Mouse (Mus musculus): ENCODE measurements around the gene Kcnq5. TPM values are rescaled to one million over a fixed set of nuclear protein-coding genes. Genes with fewer than 3 reads are reported as not detected.
A peak's percentile ranks its signal among the peaks of the same experiment; 100 is the strongest.

The Kcnq5 gene
- total and polyA plus RNA-seq, 3 experiments = 6.5 to 8.7 (median 8.2) TPM

GRCm38 (mm10) chr1:21613933-21614332 lies 347.8 kb downstream of the Kcnq5 start:
- no peak for DNase-seq (ENCODE audit: extremely low read depth)
- dilution Hi-C loops (cut with MboI; ENCODE audit: extremely low pct_ligation_motif_present, extremely low pct_unique_long_range_greater_than_20kb, low sequenced_read_pairs) = no loop called here
- TF ChIP-seq HCFC1 (IDR thresholded peaks at IDR 0.05; ENCODE audit: low read depth, low read length) (no peak), TCF12 (IDR thresholded peaks at IDR 0.05; ENCODE audit: low read depth, low read length) (no peak), POLR2A (IDR thresholded peaks at IDR 0.05; ENCODE audit: low read depth, low read length) (no peak), SIN3A (IDR thresholded peaks at IDR 0.05; ENCODE audit: low read length) (no peak), USF2 (conservative IDR thresholded peaks at IDR 0.05; ENCODE audit: low read depth, low read length) (no peak), ETS1 (conservative IDR thresholded peaks at IDR 0.05; ENCODE audit: low read depth, low read length) (no peak), KAT2A (IDR thresholded peaks at IDR 0.05; ENCODE audit: insufficient replicate concordance, low read length) (no peak), NELFE (IDR thresholded peaks at IDR 0.05; ENCODE audit: low read depth, low read length) (no peak), MEF2A (IDR thresholded peaks at IDR 0.05; ENCODE audit: borderline replicate concordance, low read depth, low read length) (no peak)

GRCm38 (mm10) chr1:21604003-21604402 lies 357.7 kb downstream of the Kcnq5 start:
- in situ Hi-C loops (cut with MboI; ENCODE audit: low pct_ligation_motif_present, low pct_unique_long_range_greater_than_20kb, low sequenced_read_pairs) (loop anchor here (25.0 kb wide), 1 partner anchor 358 kb away; the partner anchor contains the start of gene Kcnq5), dilution Hi-C loops (cut with MboI; ENCODE audit: extremely low pct_ligation_motif_present, extremely low pct_unique_long_range_greater_than_20kb, low sequenced_read_pairs) (no loop called here)
- no peak overlapping the region for H3K4me3 ChIP-seq (replicated peaks in 1 of 3; ENCODE audit: low read depth in 2 of 3, low read length in 2 of 3, poor library complexity in 1 of 3)
- no peak overlapping the region for H3K9ac ChIP-seq (ENCODE audit: insufficient read depth, low read depth)
- peaks cover 0 to 2% of the 10 kb centered on the region in 2 experiments; a peak in 1 of 4 replicates for H3K4me1 ChIP-seq (ENCODE audit: control insufficient read depth in 1 of 2, insufficient read depth in 2 of 2)
- H3K4me2 ChIP-seq (ENCODE audit: insufficient read depth, low read depth, poor library complexity, severe bottlenecking) = peak overlapping the region; percentile 21; the same call in 1 of the 2 replicates
- H3K27ac ChIP-seq (ENCODE audit: insufficient read depth, low read depth) = no peak overlapping the region
- DNase-seq (ENCODE audit: extremely low read depth) = no peak
- H3K27me3 ChIP-seq (replicated peaks) = no peaks in the 10 kb centered on the region
- H3K9me3 ChIP-seq (replicated peaks; ENCODE audit: low read length) = no peaks in the 10 kb centered on the region
- TF ChIP-seq SIN3A (IDR thresholded peaks at IDR 0.05; ENCODE audit: low read length) (no peak), USF2 (conservative IDR thresholded peaks at IDR 0.05; ENCODE audit: low read depth, low read length) (no peak), MXI1 (IDR thresholded peaks at IDR 0.05; ENCODE audit: low read depth, low read length) (no peak), ELF1 (IDR thresholded peaks at IDR 0.05; ENCODE audit: low read depth, low read length) (no peak), ZMIZ1 (IDR thresholded peaks at IDR 0.05; ENCODE audit: low read depth, low read length) (no peak), CHD1 (IDR thresholded peaks at IDR 0.05; ENCODE audit: low read depth, low read length) (no peak), SMC3 (IDR thresholded peaks at IDR 0.05; ENCODE audit: low read depth, low read length) (no peak), USF1 (IDR thresholded peaks at IDR 0.05; ENCODE audit: low read depth, low read length) (no peak), MAFK (IDR thresholded peaks at IDR 0.05; ENCODE audit: insufficient replicate concordance, low read length) (no peak), EP300 (IDR thresholded peaks at IDR 0.05; ENCODE audit: low read length) (no peak), GABPA (IDR thresholded peaks at IDR 0.05; ENCODE audit: insufficient replicate concordance, low read depth, low read length) (no peak), MEF2A (IDR thresholded peaks at IDR 0.05; ENCODE audit: borderline replicate concordance, low read depth, low read length) (no peak), CTCF (conservative IDR thresholded peaks at IDR 0.05 in 1 of 2, IDR thresholded peaks at IDR 0.05 in 1 of 2; ENCODE audit: low read depth in 2 of 2, low read length in 2 of 2) (no peak), KAT2A (IDR thresholded peaks at IDR 0.05; ENCODE audit: insufficient replicate concordance, low read length) (no peak)
- no peaks in the 10 kb centered on the region for H3K36me3 ChIP-seq (replicated peaks in 1 of 2; ENCODE audit: control insufficient read depth in 1 of 2, insufficient read depth in 1 of 2, low read length in 1 of 2)
- H3K79me2 ChIP-seq (replicated peaks; ENCODE audit: control insufficient read depth, extremely low read depth, insufficient read depth, poor library complexity, severe bottlenecking) = no peaks in the 10 kb centered on the region

More at GRCm38 (mm10) chr1:21613933-21614332, 347.8 kb downstream of the Kcnq5 start:
- Histone ChIP-seq H3K36me3 (replicated peaks in 1 of 2; ENCODE audit: control insufficient read depth in 1 of 2, insufficient read depth in 1 of 2, low read length in 1 of 2) (no peaks in the 10 kb centered on the region), H3K4me1 (ENCODE audit: control insufficient read depth in 1 of 2, insufficient read depth in 2 of 2) (peaks cover 5 to 7% of the 10 kb centered on the region in 2 experiments; a peak in 3 of 4 replicates), H3K4me3 (replicated peaks in 1 of 3; ENCODE audit: low read depth in 2 of 3, low read length in 2 of 3, poor library complexity in 1 of 3) (no peak overlapping the region), H3K27ac (ENCODE audit: insufficient read depth, low read depth) (no peak overlapping the region), H3K9ac (ENCODE audit: insufficient read depth, low read depth) (no peak overlapping the region), H3K9me3 (replicated peaks; ENCODE audit: low read length) (no peaks in the 10 kb centered on the region), H3K79me2 (replicated peaks; ENCODE audit: control insufficient read depth, extremely low read depth, insufficient read depth, poor library complexity, severe bottlenecking) (no peaks in the 10 kb centered on the region), H3K4me2 (ENCODE audit: insufficient read depth, low read depth, poor library complexity, severe bottlenecking) (no peak overlapping the region), H3K27me3 (replicated peaks) (no peaks in the 10 kb centered on the region)
- in situ Hi-C loops (cut with MboI; ENCODE audit: low pct_ligation_motif_present, low pct_unique_long_range_greater_than_20kb, low sequenced_read_pairs) = loop anchor here (25.0 kb wide), 1 partner anchor 348 kb away; the partner anchor contains the start of gene Kcnq5
